ENCODE assay signal across 9 mouse cellular contexts in genomic region chr5:65040463-65040862, GRCm38 (mm10). TPM values are rescaled to one million over a fixed set of nuclear protein-coding genes. Genes with fewer than 3 reads are reported as not detected.
DNase-seq lines count a peak whose midpoint lies in the region; ATAC-seq and TF ChIP-seq lines count a peak whose summit lies in the region.
"Had no signal": no experiment of that assay in that cellular context is flagged by ENCODE, and none has a peak within 500 bp of the region (broad histone marks: within the 10 kb centered on the region; RNA-seq: fewer than 3 reads in every experiment).

No protein-coding gene starts in this region.

- no peaks in the 10 kb centered on the region for H3K27me3 ChIP-seq in kidney, embryonic 16.5 days (ENCODE audit: insufficient read depth, low read length)
- no peaks in the 10 kb centered on the region for H3K27me3 ChIP-seq in E14TG2a.4 (ENCODE audit: insufficient read depth, low read length)
- H3K27me3 ChIP-seq: heart, embryonic 15.5 days; neural tube, embryonic 13.5 days had no signal

- no peak overlapping the region for H3K4me2 ChIP-seq in kidney, embryonic 16.5 days (replicated peaks; ENCODE audit: low read depth, low read length)
- H3K4me2 ChIP-seq: heart, embryonic 15.5 days; neural tube, embryonic 13.5 days had no signal

- no peak overlapping the region for H3K9ac ChIP-seq in kidney, embryonic 16.5 days (replicated peaks; ENCODE audit: low read length)
- H3K9ac ChIP-seq: heart, embryonic 15.5 days; neural tube, embryonic 13.5 days had no signal

- DNase-seq in kidney, postnatal 10 days, result peak; percentile 54
- DNase-seq in B cell, adult 2 months, result peak; percentile 73 to 78
- DNase-seq in naive thymus-derived CD4-positive, alpha-beta T cell, adult 2 months (ENCODE audit: low read depth), result peak; percentile 73
- DNase-seq in urinary bladder, postnatal 25 days (ENCODE audit: low spot score), result no peak
- DNase-seq in adipocyte (ENCODE audit: low spot score), result no peak

- H3K27ac ChIP-seq in kidney, embryonic 16.5 days (ENCODE audit: low read length), result no peak overlapping the region
- H3K27ac ChIP-seq: heart, embryonic 15.5 days; neural tube, embryonic 13.5 days had no signal

- WGBS in kidney, embryonic 16.5 days, result 69% methylated on average over 5 of the region's 5 CpGs

- H3K36me3 ChIP-seq in kidney, embryonic 16.5 days (ENCODE audit: insufficient read depth, low read length), result peaks cover 11% of the 10 kb centered on the region; the same call in 1 of the 2 replicates
- no peaks in the 10 kb centered on the region for H3K36me3 ChIP-seq in E14TG2a.4 (ENCODE audit: insufficient read depth, low read length)
- H3K36me3 ChIP-seq: neural tube, embryonic 13.5 days had no signal

- 0 out of 2 replicates have a peak, but pooled peaks cover 10% of the 10 kb centered on the region for H3K4me1 ChIP-seq in kidney, embryonic 16.5 days (ENCODE audit: insufficient read depth, low read length)
- H3K4me1 ChIP-seq in E14TG2a.4 (replicated peaks; ENCODE audit: low read depth, low read length), result peaks cover 22% of the 10 kb centered on the region

- no peak for ATAC-seq in kidney, embryonic 16.5 days (ENCODE audit: low FRiP score, low TSS enrichment)

- TF ChIP-seq CTCF in E14TG2a.4 (conservative IDR thresholded peaks at IDR 0.05; ENCODE audit: low read length), result peak; percentile 28; the same call in 1 of the 2 replicates

- H3K9me3 ChIP-seq in kidney, embryonic 16.5 days (ENCODE audit: low read length), result no peaks in the 10 kb centered on the region
- H3K9me3 ChIP-seq in E14TG2a.4 (ENCODE audit: low read length), result peaks cover 11% of the 10 kb centered on the region
- H3K9me3 ChIP-seq: heart, embryonic 15.5 days; neural tube, embryonic 13.5 days had no signal

- H3K4me3 ChIP-seq in kidney, embryonic 16.5 days (ENCODE audit: low read length), result no peak overlapping the region
- H3K4me3 ChIP-seq in E14TG2a.4 (replicated peaks; ENCODE audit: low read length), result no peak overlapping the region
- H3K4me3 ChIP-seq: heart, embryonic 15.5 days; neural tube, embryonic 13.5 days had no signal

RNA-seq across cellular contexts. Expression of gene Tmem156, which starts 51.5 kb away (rescaled TPM):
- polyA plus RNA-seq in kidney, embryonic 16.5 days (2015; fragmentation: Nextera tagmentation; extraction: Ambion mirVana), result 0.17 and 0.28 TPM in 2 replicates
- polyA plus RNA-seq: heart, embryonic 15.5 days; neural tube, embryonic 13.5 days had no signal

Comparison
In these comparisons a context has a peak if more than half of its experiments do, and no peak if none do; other contexts are left out.
1. DNase-seq: peak in kidney, postnatal 10 days (single experiment), B cell, adult 2 months (2 of 2) and naive thymus-derived CD4-positive, alpha-beta T cell, adult 2 months (single experiment); none in urinary bladder, postnatal 25 days (single experiment) and adipocyte (single experiment).